Mouse (Mus musculus) CD8-positive naive resting alpha-beta T cell, adult 2 months (primary cell): ENCODE measurements around the gene Pld2.
"Not testable (repeated sequence)": the region's sequence is repeated elsewhere in the genome, so short reads cannot be mapped to it uniquely, and the experiment has no call there.

Experiments
- DNase-seq, 2 experiments: peaks; one replicate each; pipeline ENCODE4 v3.0.0; 2022; ENCODE audit warnings: low read depth in 2 of 2, low spot score in 2 of 2

The Pld2 gene

GRCm38 (mm10) chr11:70525184-70525678, 14.6 kb upstream of the Pld2 start, which contains the start of gene Psmb6:
Psmb6 (plus strand) TSS chr11:70525367.
- DNase-seq, result peak; percentile 84 to 87

DNA sequence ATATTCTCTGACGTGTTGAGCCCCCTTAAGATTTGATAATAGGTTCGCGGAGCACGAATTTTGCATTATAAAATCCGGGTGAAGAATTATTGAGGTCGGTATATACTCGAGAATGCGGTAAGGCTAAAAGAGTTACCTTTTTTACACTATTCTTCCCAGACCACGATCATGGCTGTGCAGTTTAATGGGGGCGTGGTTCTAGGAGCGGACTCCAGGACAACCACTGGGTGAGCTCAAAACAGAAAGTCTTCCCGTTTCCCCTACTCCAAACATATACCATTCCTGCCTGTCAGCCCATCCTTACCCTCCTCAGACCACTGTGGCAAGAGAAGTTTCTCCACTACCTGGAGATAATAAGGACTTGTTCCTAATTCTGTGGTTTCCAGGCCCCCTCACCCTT, 14.1 kb upstream of the Pld2 start:
- no peak for DNase-seq

- no peak for DNase-seq
Observed at GRCm38 (mm10) chr11:70526211-70526610, 13.7 kb upstream of the Pld2 start.

DNA sequence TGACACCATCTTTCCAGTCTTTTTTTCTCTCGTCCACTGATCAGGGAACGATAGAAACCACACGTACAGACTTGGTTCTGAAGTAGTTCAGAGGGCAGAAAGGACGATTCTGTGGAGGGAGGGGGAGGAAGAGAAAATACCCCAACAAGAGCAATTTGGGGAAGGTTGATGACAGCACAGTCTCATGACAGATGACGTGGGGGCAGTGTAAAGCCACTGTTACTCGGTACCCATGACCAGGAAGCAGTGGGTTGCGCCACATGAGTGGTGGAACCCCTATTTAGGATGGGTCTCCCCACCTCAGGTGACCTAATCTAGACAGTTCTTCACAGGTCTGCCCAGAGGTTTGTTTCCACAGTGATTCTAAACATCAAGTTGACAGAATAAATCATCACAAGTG, 11.3 kb upstream of the Pld2 start:
- DNase-seq, result no peak

DNA sequence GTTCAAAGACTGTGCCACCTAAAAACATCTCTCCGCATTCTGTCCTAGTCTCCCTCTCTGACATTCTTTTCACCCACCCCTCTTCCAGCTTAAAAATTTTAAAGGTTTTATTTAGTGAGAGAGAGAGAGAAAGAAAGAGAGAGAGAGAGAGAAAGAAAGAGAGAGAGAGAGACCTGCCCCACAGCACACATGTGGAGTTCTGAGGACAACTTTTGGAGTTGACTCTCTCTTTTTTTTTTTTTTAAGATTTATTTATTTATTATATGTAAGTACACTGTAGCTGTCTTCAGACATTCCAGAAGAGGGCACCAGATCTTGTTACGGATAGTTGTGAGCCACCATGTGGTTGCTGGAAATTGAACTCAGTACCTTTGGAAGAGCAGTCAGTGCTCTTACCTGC, 8.8 kb upstream of the Pld2 start:
- DNase-seq, result not testable (repeated sequence)

GRCm38 (mm10) chr11:70532839-70533238, 7.0 kb upstream of the Pld2 start, which contains the start of gene Gm40193:
Gm40193 (minus strand) TSS chr11:70532939.
- no peak for DNase-seq

DNA sequence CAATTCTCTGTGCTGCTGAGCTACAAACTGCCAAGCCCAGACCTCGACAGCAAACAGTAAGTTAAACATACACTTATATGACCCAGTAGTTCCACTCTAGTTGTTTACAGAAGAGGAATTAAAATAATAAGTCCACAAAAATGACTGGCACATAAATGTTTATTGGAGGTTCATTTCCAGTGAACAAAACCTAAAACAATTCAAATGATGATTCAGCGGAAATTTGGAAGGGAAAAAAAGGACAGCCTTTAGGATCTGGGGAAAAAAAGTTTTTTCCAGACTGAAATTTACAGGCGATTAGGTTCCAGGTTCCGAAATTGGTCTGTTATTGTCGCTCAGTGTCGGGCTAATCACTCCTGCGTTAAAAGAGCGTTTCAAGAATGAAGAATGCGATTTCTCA, 441 bp upstream of the Pld2 start:
- DNase-seq, result no peak

- DNase-seq, result no peak
Observed at GRCm38 (mm10) chr11:70540928-70541327, 1.1 kb downstream of the Pld2 start.

- no peak for DNase-seq
Observed at GRCm38 (mm10) chr11:70541415-70541814, 1.6 kb downstream of the Pld2 start.

- no peak for DNase-seq
Observed at GRCm38 (mm10) chr11:70544496-70544895, 4.6 kb downstream of the Pld2 start.

DNA sequence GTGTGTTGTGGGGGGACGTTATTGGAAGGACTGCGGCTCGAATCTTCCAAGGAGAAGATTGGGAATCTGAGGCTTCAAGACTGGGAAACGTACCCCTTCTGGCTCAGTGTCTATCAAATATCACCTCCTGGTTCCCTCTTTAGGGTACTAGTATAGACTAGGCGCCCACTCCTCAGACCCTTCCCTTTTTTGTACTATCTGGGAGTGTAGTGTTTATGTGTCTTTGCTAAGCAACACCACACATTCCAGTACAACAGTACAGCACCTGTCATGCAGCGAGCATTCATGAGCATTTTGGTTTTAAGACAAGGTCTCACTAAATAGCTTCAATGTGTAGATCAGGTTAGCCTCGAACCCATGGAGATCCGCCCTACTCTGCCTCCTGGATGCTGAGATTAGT, 11.7 kb downstream of the Pld2 start:
- no peak for DNase-seq

DNA sequence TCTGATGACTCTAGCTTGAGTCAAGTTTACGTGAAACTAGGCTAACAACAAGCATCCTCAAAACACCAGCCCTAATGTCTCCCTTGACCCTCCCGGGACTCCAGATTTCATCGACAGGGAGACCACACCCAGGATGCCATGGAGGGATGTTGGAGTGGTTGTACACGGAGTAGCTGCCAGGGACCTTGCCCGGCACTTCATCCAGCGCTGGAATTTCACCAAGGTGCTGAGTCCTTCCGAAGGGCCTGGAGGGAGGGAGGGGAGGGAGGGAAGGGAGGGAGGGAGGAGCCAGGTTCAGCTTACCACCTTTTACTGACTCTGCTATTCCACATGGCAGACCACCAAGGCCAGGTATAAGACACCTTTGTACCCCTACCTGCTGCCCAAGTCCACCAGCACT, 14.1 kb downstream of the Pld2 start:
- no peak for DNase-seq

DNA sequence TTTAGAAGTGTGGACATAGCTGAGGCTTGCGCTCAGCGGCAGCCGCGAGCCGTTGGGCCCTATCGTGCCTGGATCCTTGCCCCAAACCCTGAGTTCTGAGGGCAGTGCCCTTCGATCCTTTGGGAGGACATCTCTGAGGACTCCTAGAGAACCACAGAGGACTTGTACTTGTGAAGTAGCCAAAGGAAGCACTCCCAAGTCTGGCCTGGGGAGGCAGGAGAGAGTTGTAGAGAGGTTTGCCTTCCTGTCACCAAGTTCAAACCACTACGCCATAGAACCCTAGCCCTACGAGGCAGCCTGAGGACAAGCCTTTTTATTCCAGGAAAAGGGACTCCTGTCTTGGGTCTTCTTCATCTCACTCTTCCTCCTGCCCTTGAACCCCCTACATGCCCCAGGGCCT, 17.7 kb downstream of the Pld2 start:
- DNase-seq, result no peak

DNA sequence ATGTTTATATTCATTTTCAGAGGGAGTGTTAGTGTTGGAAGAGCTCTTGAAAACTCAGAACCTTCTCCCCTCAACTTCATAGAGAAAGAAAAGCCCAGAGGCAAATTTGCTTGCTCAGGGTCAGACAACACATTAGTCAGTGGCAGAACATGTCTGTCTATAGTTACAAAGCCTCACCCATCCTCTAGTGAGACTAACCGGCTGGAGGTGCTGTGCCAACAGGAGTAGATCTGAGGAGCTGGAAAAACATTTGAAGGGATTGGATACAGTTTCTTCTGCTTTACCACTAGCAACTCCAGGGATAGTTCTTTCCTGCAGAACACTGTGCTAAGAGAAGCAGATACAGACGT, 22.0 kb downstream of the Pld2 start:
- no peak for DNase-seq

DNA sequence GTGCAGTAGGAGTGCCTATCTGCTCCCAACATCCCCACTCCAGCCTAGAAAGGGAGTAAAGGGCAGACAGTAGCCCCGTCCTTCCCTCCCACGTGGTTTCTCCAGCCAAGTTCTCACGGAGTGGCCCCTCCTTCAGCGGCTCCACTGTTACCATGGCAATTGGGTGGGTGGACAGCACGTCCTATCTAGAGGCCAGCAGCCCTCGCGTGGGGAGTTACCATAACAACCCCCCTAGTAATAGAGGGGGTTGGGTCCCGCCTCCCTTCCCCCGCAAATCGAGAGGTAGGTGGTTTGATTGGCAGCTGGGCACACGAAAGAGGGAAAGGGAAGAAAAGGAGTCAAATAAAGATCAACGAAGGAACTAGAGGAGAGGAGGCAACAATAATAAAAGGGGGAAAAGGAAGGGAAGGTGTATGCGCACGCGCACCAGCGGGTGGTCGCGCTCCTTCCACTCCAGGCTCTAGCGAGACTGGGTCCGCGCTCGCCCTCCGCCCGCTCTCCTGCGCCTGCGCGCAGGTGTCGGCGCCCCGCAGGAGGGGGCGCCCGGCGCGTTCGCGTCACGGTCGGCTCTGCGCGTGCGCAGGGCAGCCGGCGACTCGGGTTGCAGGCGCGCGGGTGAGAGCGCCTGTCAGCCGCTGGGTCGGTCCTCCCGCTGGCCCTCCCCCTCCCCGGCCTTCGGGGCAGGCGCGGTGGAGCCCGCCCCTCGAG, 22.6 kb downstream of the Pld2 start, which contains the start of gene Mink1:
Mink1 (plus strand) TSS at position 595 of the 708 bp plus-strand sequence.
- DNase-seq, result peak; percentile 76 to 81

DNA sequence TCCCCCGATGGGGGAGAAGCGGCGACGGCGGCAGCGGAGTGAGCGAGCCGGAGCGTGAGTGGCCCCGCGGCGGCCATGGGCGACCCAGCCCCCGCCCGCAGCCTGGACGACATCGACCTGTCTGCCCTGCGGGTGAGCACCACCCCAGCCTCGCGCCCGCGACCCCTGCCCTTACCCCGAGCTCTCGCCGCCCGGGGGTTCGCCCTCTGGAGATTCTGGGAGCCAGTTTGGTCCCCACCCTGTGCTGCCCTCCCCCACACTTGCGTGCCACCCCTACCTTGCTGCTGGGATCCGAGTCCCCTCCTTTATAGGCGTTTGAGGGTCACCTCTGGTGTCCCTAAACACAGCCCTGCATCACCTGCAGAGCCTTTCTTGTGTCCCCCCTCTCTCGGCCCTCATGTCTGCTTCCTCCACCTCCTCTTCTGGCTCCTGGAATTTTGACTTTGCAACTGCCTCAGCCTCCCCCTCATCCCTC, 23.2 kb downstream of the Pld2 start:
- DNase-seq, result no peak

GRCm38 (mm10) chr11:70563470-70564275, 23.8 kb downstream of the Pld2 start:
- DNase-seq, result peak in 1 of 2 experiments; percentile 27

DNA sequence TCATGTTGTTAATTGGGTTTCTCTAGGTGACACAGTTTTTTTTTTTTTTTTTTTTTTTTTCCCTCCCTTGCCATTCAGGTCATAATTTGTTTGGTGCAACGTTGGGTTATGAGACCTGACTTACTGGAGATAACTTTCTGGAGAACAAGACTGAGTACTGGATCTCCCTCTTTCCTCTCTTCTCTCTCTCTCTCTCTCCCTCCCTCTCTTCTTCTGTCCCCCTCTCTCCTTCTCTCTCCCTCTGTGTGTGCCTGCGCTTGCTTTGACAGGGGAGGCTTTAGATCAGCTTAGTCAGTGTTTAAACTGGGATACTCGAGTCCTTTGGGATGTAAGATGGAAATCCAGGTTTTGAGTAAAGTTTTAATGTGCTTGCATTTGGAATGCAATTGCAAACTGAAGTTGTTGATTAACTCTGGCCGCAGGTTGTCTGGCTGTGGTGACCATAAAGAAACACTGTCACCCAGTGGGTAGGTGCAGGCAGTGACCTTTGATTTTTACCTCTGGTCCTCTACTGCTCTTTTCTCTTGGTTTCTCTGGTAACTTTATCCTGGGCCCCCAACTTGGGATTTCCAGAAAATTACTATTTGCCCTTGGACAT, 24.5 kb downstream of the Pld2 start:
- no peak for DNase-seq

- no peak for DNase-seq
Observed at GRCm38 (mm10) chr11:70566586-70566985, 26.7 kb downstream of the Pld2 start.

DNA sequence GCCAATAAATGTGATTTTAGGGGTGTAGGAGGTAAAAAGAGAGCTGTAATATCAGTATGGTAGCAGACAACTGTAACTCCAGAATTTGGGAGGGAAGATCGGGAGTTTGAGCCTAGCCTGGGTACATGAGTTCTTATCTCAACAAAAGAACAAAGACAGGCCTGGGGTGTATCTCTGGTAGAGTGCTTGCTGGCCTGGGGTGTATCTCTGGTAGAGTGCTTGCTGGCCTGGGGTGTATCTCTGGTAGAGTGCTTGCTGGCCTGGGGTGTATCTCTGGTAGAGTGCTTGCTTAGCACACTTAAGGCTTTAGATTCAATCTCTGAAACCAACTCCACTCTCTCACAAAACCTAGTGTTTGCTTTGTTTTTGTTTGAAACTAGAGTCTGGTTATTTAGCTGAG, 30.8 kb downstream of the Pld2 start:
- DNase-seq, result not testable (repeated sequence)

GRCm38 (mm10) chr11:70571641-70572040, 31.8 kb downstream of the Pld2 start:
- DNase-seq, result no peak
